Mouse (Mus musculus) megakaryocyte, embryonic 14.5 days (primary cell): ENCODE data around the gene Efl1. TPM values are rescaled to one million over a fixed set of nuclear protein-coding genes. Genes with fewer than 3 reads are reported as not detected.
"Not testable (repeated sequence)": the region's sequence is repeated elsewhere in the genome, so short reads cannot be mapped to it uniquely, and the experiment has no call there.

Experiments used
- H3K27me3 ChIP-seq: replicated peaks from 2 replicates; pipeline ENCODE3; 2012; ENCODE audit warnings: inconsistent platforms
- H3K36me3 ChIP-seq: replicated peaks from 2 replicates; pipeline ENCODE3; 2012; ENCODE audit warnings: low read length, inconsistent platforms, mixed read lengths
- H3K4me1 ChIP-seq: 2 replicates; pipeline ENCODE4 v1.6.1; 2012; ENCODE audit warnings: inconsistent platforms
- H3K4me3 ChIP-seq: replicated peaks from 2 replicates; pipeline ENCODE3; 2012; ENCODE audit warnings: moderate library complexity, mild to moderate bottlenecking, inconsistent platforms
- H3K9me3 ChIP-seq: 2 replicates; pipeline ENCODE4 v1.6.1; 2012; ENCODE audit warnings: inconsistent platforms
- FLI1 ChIP-seq: IDR thresholded peaks from 2 replicates; pipeline ENCODE4 v1.6.1; 2012; ENCODE audit warnings: low read length, inconsistent platforms, mixed read lengths
- GATA1 ChIP-seq: IDR thresholded peaks from 3 replicates; pipeline ENCODE4 v1.6.1; 2012; ENCODE audit warnings: mixed read lengths, low read length, inconsistent platforms, borderline replicate concordance
- polyA plus RNA-seq: library from polyadenylated mRNA; stranded (reverse); fragments of >175 nt; gene quantifications from 2 replicates; pipeline ENCODE4 v1.2.3, GENCODE M21; 2012; ENCODE audit warnings: low replicate concordance; ENCODE audit not compliant: insufficient read depth

The Efl1 gene
- polyA plus RNA-seq, 1 experiment = 3.8 TPM

GRCm38 (mm10) chr7:82727066-82727465, 78.7 kb downstream of the Efl1 start:
- H3K9me3 ChIP-seq = no peaks in the 10 kb centered on the region
- no peak for TF ChIP-seq FLI1
- TF ChIP-seq GATA1 = no peak
- no peak overlapping the region for H3K4me3 ChIP-seq
- H3K27me3 ChIP-seq = no peaks in the 10 kb centered on the region
- H3K4me1 ChIP-seq = peaks cover 63% of the 10 kb centered on the region
- peaks cover 57% of the 10 kb centered on the region for H3K36me3 ChIP-seq

- H3K36me3 ChIP-seq = peaks cover 55% of the 10 kb centered on the region
- not testable (repeated sequence) for H3K9me3 ChIP-seq, H3K27me3 ChIP-seq, H3K4me3 ChIP-seq
- H3K4me1 ChIP-seq = peaks cover 63% of the 10 kb centered on the region
Observed at GRCm38 (mm10) chr7:82729009-82729408, 80.6 kb downstream of the Efl1 start.

GRCm38 (mm10) chr7:82733118-82733517, 84.7 kb downstream of the Efl1 start:
- peaks cover 68% of the 10 kb centered on the region for H3K4me1 ChIP-seq
- H3K36me3 ChIP-seq = peaks cover 44% of the 10 kb centered on the region
- no peak for TF ChIP-seq GATA1
- H3K4me3 ChIP-seq = no peak overlapping the region
- H3K9me3 ChIP-seq = peaks cover 6% of the 10 kb centered on the region
- no peaks in the 10 kb centered on the region for H3K27me3 ChIP-seq

GRCm38 (mm10) chr7:82733995-82734394, 85.6 kb downstream of the Efl1 start:
- Histone ChIP-seq H3K4me3 (no peak overlapping the region), H3K36me3 (peaks cover 35% of the 10 kb centered on the region), H3K4me1 (peaks cover 67% of the 10 kb centered on the region), H3K27me3 (no peaks in the 10 kb centered on the region), H3K9me3 (peaks cover 6% of the 10 kb centered on the region)
- TF ChIP-seq GATA1 = no peak
- TF ChIP-seq FLI1 = no peak

GRCm38 (mm10) chr7:82734748-82735600, 86.6 kb downstream of the Efl1 start:
- H3K4me3 ChIP-seq = peak overlapping the region; percentile 10
- TF ChIP-seq FLI1 (no peak), GATA1 (no peak)
- no peaks in the 10 kb centered on the region for H3K27me3 ChIP-seq
- H3K9me3 ChIP-seq = peaks cover 6% of the 10 kb centered on the region
- H3K36me3 ChIP-seq = peaks cover 32% of the 10 kb centered on the region
- H3K4me1 ChIP-seq = peaks cover 60% of the 10 kb centered on the region

- peaks cover 51% of the 10 kb centered on the region for H3K4me1 ChIP-seq
- TF ChIP-seq FLI1 (no peak), GATA1 (no peak)
- no peaks in the 10 kb centered on the region for H3K27me3 ChIP-seq
- H3K9me3 ChIP-seq = no peaks in the 10 kb centered on the region
- peaks cover 21% of the 10 kb centered on the region for H3K36me3 ChIP-seq
- H3K4me3 ChIP-seq = no peak overlapping the region
Observed at GRCm38 (mm10) chr7:82743116-82743765, 94.8 kb downstream of the Efl1 start.

- Histone ChIP-seq H3K4me1 (peaks cover 61% of the 10 kb centered on the region), H3K36me3 (peaks cover 21% of the 10 kb centered on the region)
- TF ChIP-seq FLI1 = no peak
Observed at GRCm38 (mm10) chr7:82744167-82744715, 95.8 kb downstream of the Efl1 start.

GRCm38 (mm10) chr7:82748812-82749211, 100.4 kb downstream of the Efl1 start:
- H3K36me3 ChIP-seq = peaks cover 56% of the 10 kb centered on the region
- H3K4me3 ChIP-seq = peak overlapping the region; percentile 78
- no peaks in the 10 kb centered on the region for H3K27me3 ChIP-seq
- no peaks in the 10 kb centered on the region for H3K9me3 ChIP-seq
- H3K4me1 ChIP-seq = peaks cover 79% of the 10 kb centered on the region
- no peak for TF ChIP-seq GATA1
- no peak; the same call in 1 of the 2 replicates for TF ChIP-seq FLI1

More at GRCm38 (mm10) chr7:82744167-82744715, 95.8 kb downstream of the Efl1 start:
- no peaks in the 10 kb centered on the region for H3K27me3 ChIP-seq
- H3K9me3 ChIP-seq = no peaks in the 10 kb centered on the region
- no peak overlapping the region for H3K4me3 ChIP-seq

- peaks cover 75% of the 10 kb centered on the region for H3K4me1 ChIP-seq
- H3K27me3 ChIP-seq = no peaks in the 10 kb centered on the region
- H3K36me3 ChIP-seq = peaks cover 57% of the 10 kb centered on the region
- peak overlapping the region; percentile 62 for H3K4me3 ChIP-seq
- no peaks in the 10 kb centered on the region for H3K9me3 ChIP-seq
- TF ChIP-seq GATA1 (no peak), FLI1 (no peak)
Observed at GRCm38 (mm10) chr7:82749239-82749638, 100.8 kb downstream of the Efl1 start.
